Mouse (Mus musculus) ES-Bruce4 (cell line): ENCODE measurements around the gene Prpf19.

Experiments
- CTCF ChIP-seq: IDR thresholded peaks from one replicate; pipeline ENCODE4 v1.8.1; 2011; ENCODE audit warnings: low read depth, low read length
- EP300 ChIP-seq: IDR thresholded peaks from 2 replicates; pipeline ENCODE4 v1.6.1; 2011; ENCODE audit warnings: low read depth, low read length; ENCODE audit not compliant: insufficient read depth
- POLR2A ChIP-seq: IDR thresholded peaks from one replicate; pipeline ENCODE4 v1.8.1; 2011; ENCODE audit warnings: low read length; ENCODE audit not compliant: insufficient read depth

- TF ChIP-seq POLR2A (no peak), CTCF (no peak), EP300 (no peak)
Observed at GRCm38 (mm10) chr19:10880975-10881425, 14.0 kb upstream of the Prpf19 start.
